Mouse (Mus musculus): Measurements from ENCODE around the gene Keap1. TPM values are rescaled to one million over a fixed set of nuclear protein-coding genes. Genes with fewer than 3 reads are reported as not detected.

The Keap1 gene
- polyA plus RNA-seq, 1 experiment from 2014 or later, result 73.2 TPM

- H3K4me2 ChIP-seq (replicated peaks), result no peak overlapping the region
- H3K4me3 ChIP-seq (replicated peaks), result no peak overlapping the region
- 77% methylated on average over 4 of the region's 4 CpGs for WGBS
- no peak for ATAC-seq (ENCODE audit: insufficient number of reproducible peaks, low FRiP score, low TSS enrichment, low read depth)
- peaks cover 20% of the 10 kb centered on the region for H3K4me1 ChIP-seq
- no peak overlapping the region for H3K27ac ChIP-seq (replicated peaks)
- H3K36me3 ChIP-seq, result no peaks in the 10 kb centered on the region
- no peaks in the 10 kb centered on the region for H3K9me3 ChIP-seq (replicated peaks)
- no peak overlapping the region for H3K9ac ChIP-seq
- no peaks in the 10 kb centered on the region for H3K27me3 ChIP-seq
These were observed 44.2 kb downstream of the Keap1 start for GRCm38 (mm10) chr9:21194787-21195493.

- H3K27ac ChIP-seq (replicated peaks), result no peak overlapping the region
- 82% methylated on average over 3 of the region's 3 CpGs for WGBS
- H3K4me3 ChIP-seq (replicated peaks), result no peak overlapping the region
- no peaks in the 10 kb centered on the region for H3K36me3 ChIP-seq
- no peak for ATAC-seq (ENCODE audit: insufficient number of reproducible peaks, low FRiP score, low TSS enrichment, low read depth)
- no peaks in the 10 kb centered on the region for H3K9me3 ChIP-seq (replicated peaks)
- no peak overlapping the region for H3K9ac ChIP-seq
- H3K4me1 ChIP-seq, result peaks cover 20% of the 10 kb centered on the region
- no peak overlapping the region for H3K4me2 ChIP-seq (replicated peaks)
- H3K27me3 ChIP-seq, result no peaks in the 10 kb centered on the region
These were observed 45.4 kb downstream of the Keap1 start for GRCm38 (mm10) chr9:21193786-21194185.

- no peak overlapping the region for H3K4me3 ChIP-seq (replicated peaks)
- no peak overlapping the region for H3K27ac ChIP-seq (replicated peaks)
- H3K9me3 ChIP-seq (replicated peaks), result no peaks in the 10 kb centered on the region
- WGBS, result 64% methylated on average over 3 of the region's 3 CpGs
- 0 out of 2 replicates have a peak, but pooled peaks cover 2% of the 10 kb centered on the region for H3K4me1 ChIP-seq
- no peaks in the 10 kb centered on the region for H3K36me3 ChIP-seq
- no peak overlapping the region for H3K9ac ChIP-seq
- ATAC-seq (ENCODE audit: insufficient number of reproducible peaks, low FRiP score, low TSS enrichment, low read depth), result no peak
- H3K27me3 ChIP-seq, result no peaks in the 10 kb centered on the region; the same call in 1 of the 2 replicates
- H3K4me2 ChIP-seq (replicated peaks), result no peak overlapping the region
These were observed 48.5 kb downstream of the Keap1 start for GRCm38 (mm10) chr9:21190670-21191069.

GRCm38 (mm10) chr9:21189905-21190304 is 49.3 kb downstream of the Keap1 start:
- Histone ChIP-seq H3K4me3 (replicated peaks) (no peak overlapping the region), H3K27ac (replicated peaks) (no peak overlapping the region), H3K36me3 (no peaks in the 10 kb centered on the region), H3K9ac (no peak overlapping the region), H3K27me3 (no peaks in the 10 kb centered on the region; the same call in 1 of the 2 replicates), H3K4me2 (replicated peaks) (no peak overlapping the region), H3K4me1 (no peaks in the 10 kb centered on the region), H3K9me3 (replicated peaks) (no peaks in the 10 kb centered on the region)
- WGBS, result 40% methylated on average over 7 of the region's 7 CpGs
- ATAC-seq (ENCODE audit: insufficient number of reproducible peaks, low FRiP score, low TSS enrichment, low read depth), result no peak

GRCm38 (mm10) chr9:21185436-21185835 is 53.7 kb downstream of the Keap1 start:
- ATAC-seq (ENCODE audit: insufficient number of reproducible peaks, low FRiP score, low TSS enrichment, low read depth), result no peak
- no peak overlapping the region for H3K4me2 ChIP-seq (replicated peaks)
- 85% methylated on average over 5 of the region's 5 CpGs for WGBS
- H3K4me3 ChIP-seq (replicated peaks), result no peak overlapping the region
- no peaks in the 10 kb centered on the region for H3K36me3 ChIP-seq
- H3K27ac ChIP-seq (replicated peaks), result no peak overlapping the region
- H3K27me3 ChIP-seq, result peaks cover 15% of the 10 kb centered on the region
- H3K9ac ChIP-seq, result no peak overlapping the region
- no peaks in the 10 kb centered on the region for H3K9me3 ChIP-seq (replicated peaks)
- H3K4me1 ChIP-seq, result peaks cover 28% of the 10 kb centered on the region

GRCm38 (mm10) chr9:21184733-21185132 is 54.4 kb downstream of the Keap1 start:
- Histone ChIP-seq H3K4me1 (peaks cover 32% of the 10 kb centered on the region), H3K9ac (no peak overlapping the region), H3K27me3 (peaks cover 15% of the 10 kb centered on the region), H3K36me3 (no peaks in the 10 kb centered on the region), H3K27ac (replicated peaks) (no peak overlapping the region), H3K9me3 (replicated peaks) (no peaks in the 10 kb centered on the region), H3K4me3 (replicated peaks) (no peak overlapping the region), H3K4me2 (replicated peaks) (peak overlapping the region; percentile 53; the same call in 1 of the 2 replicates)
- no peak for ATAC-seq (ENCODE audit: insufficient number of reproducible peaks, low FRiP score, low TSS enrichment, low read depth)
- WGBS, result 33% methylated on average over 2 of the region's 2 CpGs

GRCm38 (mm10) chr9:21183905-21184413 is 55.2 kb downstream of the Keap1 start:
- peak overlapping the region; percentile 36 for H3K4me3 ChIP-seq (replicated peaks)
- no peak for ATAC-seq (ENCODE audit: insufficient number of reproducible peaks, low FRiP score, low TSS enrichment, low read depth)
- H3K36me3 ChIP-seq, result no peaks in the 10 kb centered on the region
- 6% methylated on average over 34 of the region's 34 CpGs for WGBS
- peaks cover 32% of the 10 kb centered on the region for H3K4me1 ChIP-seq
- peak overlapping the region; percentile 53 for H3K4me2 ChIP-seq (replicated peaks)
- no peaks in the 10 kb centered on the region for H3K9me3 ChIP-seq (replicated peaks)
- H3K9ac ChIP-seq, result 0 out of 2 replicates have a peak overlapping the region, but pooled peaks have one; percentile 2
- peaks cover 15% of the 10 kb centered on the region for H3K27me3 ChIP-seq
- no peak overlapping the region for H3K27ac ChIP-seq (replicated peaks)

- Histone ChIP-seq H3K4me2 (replicated peaks) (no peak overlapping the region), H3K27me3 (peaks cover 15% of the 10 kb centered on the region), H3K9me3 (replicated peaks) (no peaks in the 10 kb centered on the region), H3K4me3 (replicated peaks) (0 out of 2 replicates have a peak overlapping the region, but pooled peaks have one; percentile 36), H3K9ac (no peak overlapping the region), H3K4me1 (peaks cover 32% of the 10 kb centered on the region), H3K27ac (replicated peaks) (no peak overlapping the region), H3K36me3 (no peaks in the 10 kb centered on the region)
- no peak for ATAC-seq (ENCODE audit: insufficient number of reproducible peaks, low FRiP score, low TSS enrichment, low read depth)
- WGBS, result 80% methylated on average over 6 of the region's 6 CpGs
These were observed 55.7 kb downstream of the Keap1 start for GRCm38 (mm10) chr9:21183421-21183820.

GRCm38 (mm10) chr9:21181421-21182220 is 57.5 kb downstream of the Keap1 start:
- H3K27ac ChIP-seq (replicated peaks), result no peak overlapping the region
- peak overlapping the region; percentile 48 for H3K4me2 ChIP-seq (replicated peaks)
- no peaks in the 10 kb centered on the region for H3K36me3 ChIP-seq
- H3K27me3 ChIP-seq, result peaks cover 15% of the 10 kb centered on the region
- H3K9ac ChIP-seq, result peak overlapping the region; percentile 13
- H3K4me3 ChIP-seq (replicated peaks), result peak overlapping the region; percentile 36
- H3K9me3 ChIP-seq (replicated peaks), result no peaks in the 10 kb centered on the region
- 8% methylated on average over 48 of the region's 48 CpGs for WGBS
- ATAC-seq (ENCODE audit: insufficient number of reproducible peaks, low FRiP score, low TSS enrichment, low read depth), result no peak
- peaks cover 32% of the 10 kb centered on the region for H3K4me1 ChIP-seq

- H3K9ac ChIP-seq, result no peak overlapping the region
- ATAC-seq (ENCODE audit: insufficient number of reproducible peaks, low FRiP score, low TSS enrichment, low read depth), result no peak
- no peak overlapping the region for H3K4me2 ChIP-seq (replicated peaks)
- no peak overlapping the region for H3K4me3 ChIP-seq (replicated peaks)
- 56% methylated on average over 1 of the region's 1 CpGs for WGBS
- no peaks in the 10 kb centered on the region for H3K36me3 ChIP-seq
- H3K4me1 ChIP-seq, result peaks cover 32% of the 10 kb centered on the region
- no peak overlapping the region for H3K27ac ChIP-seq (replicated peaks)
- peaks cover 15% of the 10 kb centered on the region for H3K27me3 ChIP-seq
- no peaks in the 10 kb centered on the region for H3K9me3 ChIP-seq (replicated peaks)
These were observed 58.3 kb downstream of the Keap1 start for GRCm38 (mm10) chr9:21180841-21181240.

- 45% methylated on average over 4 of the region's 4 CpGs for WGBS
- no peak overlapping the region for H3K4me2 ChIP-seq (replicated peaks)
- no peak for ATAC-seq (ENCODE audit: insufficient number of reproducible peaks, low FRiP score, low TSS enrichment, low read depth)
- no peaks in the 10 kb centered on the region for H3K9me3 ChIP-seq (replicated peaks)
- no peak overlapping the region for H3K4me3 ChIP-seq (replicated peaks)
- no peaks in the 10 kb centered on the region for H3K36me3 ChIP-seq
- H3K9ac ChIP-seq, result no peak overlapping the region
- H3K4me1 ChIP-seq, result peaks cover 32% of the 10 kb centered on the region
- no peak overlapping the region for H3K27ac ChIP-seq (replicated peaks)
- H3K27me3 ChIP-seq, result peaks cover 15% of the 10 kb centered on the region
These were observed 58.8 kb downstream of the Keap1 start for GRCm38 (mm10) chr9:21180402-21180801.

All from embryonic facial prominence, embryonic 15.5 days (tissue).